Mouse (Mus musculus) kidney, adult 2 months (tissue): Measurements from ENCODE around the gene Nmt1.

Experiments
- CTCF ChIP-seq: fragments of 200-500 bp; conservative IDR thresholded peaks from 2 replicates; pipeline ENCODE4 v1.5.1; 2011; ENCODE audit warnings: low read depth, mild to moderate bottlenecking, control low read depth, low read length, moderate library complexity, mixed read lengths; ENCODE audit not compliant: insufficient read depth, insufficient read length
- POLR2A ChIP-seq: fragments of 200-500 bp; IDR thresholded peaks from one replicate; pipeline ENCODE4 v1.6.1; 2011; ENCODE audit warnings: low read depth, low read length, control low read depth

- TF ChIP-seq CTCF (no peak), POLR2A (no peak)
Measured at GRCm38 (mm10) chr11:102981151-102981890, 46.7 kb upstream of the Nmt1 start.
